Mouse (Mus musculus) adrenal gland (tissue): ENCODE results near the gene Trim62.

Source experiments
- intact Hi-C: fragments of 180-260 bp; cut with DNase I; formaldehyde crosslinking; loops from one replicate; pipeline ENCODE4 v1.15.1; 2025

Gene Trim62

GRCm38 (mm10) chr4:128957155-128957911, 74.0 kb downstream of the Trim62 start:
- intact Hi-C loops, result no loop called here

GRCm38 (mm10) chr4:128958156-128958555, 74.8 kb downstream of the Trim62 start:
- intact Hi-C loops, result no loop called here

DNA sequence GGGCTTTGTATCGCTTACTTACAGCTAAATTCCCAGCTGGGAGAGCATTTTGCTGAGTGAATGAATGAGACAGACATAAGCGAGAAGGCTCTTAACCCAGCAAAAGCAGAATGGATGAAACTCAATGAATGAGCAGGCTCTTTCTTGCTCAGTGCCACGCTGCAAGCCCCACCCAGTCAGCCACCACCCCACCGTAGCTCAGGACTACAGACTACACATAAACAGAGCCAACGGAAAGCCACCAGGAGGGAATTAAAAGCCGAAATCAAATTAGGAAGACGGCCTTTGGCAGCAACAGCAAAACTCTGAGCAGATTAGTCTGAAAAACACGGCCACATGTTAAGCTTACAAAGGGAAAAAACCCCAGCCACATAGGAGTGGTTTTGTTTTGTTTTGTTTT, 75.5 kb downstream of the Trim62 start:
- intact Hi-C loops, result no loop called here

GRCm38 (mm10) chr4:128959676-128960075, 76.3 kb downstream of the Trim62 start:
- intact Hi-C loops, result no loop called here
